Mouse (Mus musculus): ENCODE measurements around the gene Hmgb4.

GRCm38 (mm10) chr4:128306011-128306410 is 45.3 kb upstream of the Hmgb4 start:
- TF ChIP-seq CTCF (IDR thresholded peaks at IDR 0.05; ENCODE audit: low read depth, low read length) (no peak), POLR2A (IDR thresholded peaks at IDR 0.05; ENCODE audit: borderline replicate concordance, low read depth, low read length) (no peak)
